Mouse (Mus musculus) liver, embryonic 14.5 days (tissue): ENCODE data around the gene Klf16.

Experiments used
- CTCF ChIP-seq: IDR thresholded peaks from 2 replicates; pipeline ENCODE4 v1.5.1; 2016; ENCODE audit warnings: antibody characterized with exemption, low read depth, control low read depth
- EP300 ChIP-seq: IDR thresholded peaks from 2 replicates; pipeline ENCODE4 v1.6.1; 2016; ENCODE audit warnings: antibody characterized with exemption, low read depth

DNA sequence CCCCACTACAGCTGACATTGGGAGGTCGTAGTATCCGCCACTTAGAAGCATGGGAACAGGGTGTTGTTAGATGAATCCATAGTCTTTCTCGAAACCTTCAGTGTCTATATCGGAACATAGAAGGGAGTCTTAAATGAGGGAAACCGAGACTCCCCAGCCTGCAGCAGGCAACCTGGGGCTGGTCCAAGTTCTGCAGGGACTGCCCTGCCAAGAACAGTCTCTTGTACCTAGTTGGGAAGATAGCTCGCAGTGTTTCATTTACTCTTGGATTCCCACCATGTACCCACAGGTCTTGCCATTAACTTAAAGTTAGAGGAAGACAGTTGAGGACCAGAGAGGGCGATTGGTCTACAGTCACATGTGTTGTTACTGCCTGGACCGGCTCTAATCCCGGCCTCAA is 43.2 kb upstream of the Klf16 start:
- TF ChIP-seq CTCF, result no peak
- no peak for TF ChIP-seq EP300
